Mouse (Mus musculus) layer of hippocampus, postnatal 36 days (tissue): ENCODE data around the gene Zfp324. TPM values are rescaled to one million over a fixed set of nuclear protein-coding genes. Genes with fewer than 3 reads are reported as not detected.
A peak's percentile ranks its signal among the peaks of the same experiment; 100 is the strongest.

Source experiments
- DNase-seq, 2 experiments: peaks; one replicate each; pipeline ENCODE4 v3.0.0; 2022
- total RNA-seq, 2 experiments: library from RNA; stranded (reverse); gene quantifications; 2 replicates each; pipeline ENCODE4 v1.2.3; 2021

Gene Zfp324
- total RNA-seq, 2 experiments from 2014 or later, result 11.6 to 13.1 TPM

- DNase-seq, result no peak
These were observed 5.3 kb downstream of the Zfp324 start for GRCm38 (mm10) chr7:12970906-12971305.

- peak; percentile 99 to 100 for DNase-seq
These were observed 12.2 kb downstream of the Zfp324 start, which contains the start of gene Zfp446 for GRCm38 (mm10) chr7:12977682-12978389. Gene Zfp446, plus strand, starts transcription at chr7:12977848.

DNA sequence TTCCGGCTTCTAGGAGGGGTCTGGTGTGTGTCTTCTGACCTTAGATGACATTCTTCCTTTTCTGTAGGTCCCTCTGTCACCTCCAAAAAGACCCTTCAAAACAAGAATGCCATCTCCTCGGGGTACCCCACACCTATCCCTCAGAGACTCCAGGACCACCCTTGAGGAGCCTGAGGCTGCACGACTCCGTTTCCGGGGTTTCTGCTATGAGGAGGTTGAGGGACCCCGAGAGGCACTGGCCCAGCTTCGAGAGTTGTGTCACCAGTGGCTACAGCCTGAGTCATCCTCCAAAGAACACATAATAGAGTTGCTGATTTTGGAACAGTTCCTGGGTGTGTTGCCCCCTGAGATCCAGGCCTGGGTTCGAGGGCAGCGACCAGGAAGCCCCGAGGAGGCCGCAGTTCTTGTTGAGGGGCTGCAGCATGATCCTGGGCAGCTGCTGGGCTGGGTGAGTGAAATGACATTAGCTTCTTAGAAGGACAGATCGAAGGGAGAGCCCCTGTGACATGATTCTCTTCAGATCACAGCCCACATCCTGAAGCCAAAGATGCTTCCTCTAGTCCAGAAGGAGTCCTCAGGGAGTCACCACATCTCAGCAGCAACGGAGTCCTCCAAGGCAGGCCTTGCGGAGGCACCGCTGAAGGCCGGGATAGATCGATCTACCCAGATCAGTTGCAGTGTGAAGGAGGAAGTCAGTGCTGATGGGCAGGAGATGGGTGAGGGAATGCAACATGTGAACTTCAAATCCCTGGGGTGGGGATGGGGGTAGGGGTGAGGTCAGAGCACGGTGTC, 13.5 kb downstream of the Zfp324 start:
- no peak for DNase-seq

- DNase-seq, result no peak
These were observed 14.1 kb downstream of the Zfp324 start for GRCm38 (mm10) chr7:12979776-12980175.

DNA sequence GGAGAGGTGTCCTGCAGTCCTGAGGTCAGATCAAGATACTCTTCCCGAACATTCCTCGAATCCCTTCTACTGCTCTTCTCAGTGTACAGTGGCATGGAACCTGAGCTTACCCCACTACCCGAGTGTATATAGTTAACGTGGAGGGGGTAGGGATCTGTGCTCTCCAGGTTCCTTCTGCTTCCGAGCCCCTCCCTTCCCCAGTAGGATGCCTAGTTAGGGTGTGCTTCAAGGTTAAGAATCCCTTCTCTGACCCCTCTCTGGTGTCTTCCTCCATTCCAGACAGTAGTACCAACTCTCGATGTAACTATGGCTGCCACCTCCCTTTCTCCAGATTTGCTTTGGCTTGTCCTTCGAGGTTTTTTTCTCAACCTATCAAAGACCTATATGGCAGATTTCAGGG, 14.7 kb downstream of the Zfp324 start:
- DNase-seq, result no peak

DNA sequence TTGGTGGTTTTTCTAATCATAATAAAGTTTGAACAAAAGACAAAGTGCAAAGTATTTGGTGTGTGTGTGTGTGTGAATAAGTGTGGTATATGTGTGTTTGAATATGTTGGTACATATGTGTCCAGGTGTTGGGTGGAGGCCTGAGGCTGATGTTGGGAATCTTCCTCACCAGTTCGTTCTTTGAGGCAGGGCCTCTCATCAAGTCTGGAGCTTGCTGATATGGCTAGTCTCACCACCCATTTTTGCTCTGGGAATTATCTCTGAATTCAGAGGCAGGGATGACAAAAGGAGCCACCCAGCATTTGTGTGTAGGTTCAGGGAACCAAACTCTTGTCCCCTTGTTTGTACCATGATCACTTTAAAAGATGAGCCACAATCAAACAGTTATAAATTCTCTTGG, 20.1 kb downstream of the Zfp324 start:
- DNase-seq, result no peak

- DNase-seq, result no peak
These were observed 21.3 kb downstream of the Zfp324 start for GRCm38 (mm10) chr7:12986906-12987305.

GRCm38 (mm10) chr7:12987409-12988189, 22.0 kb downstream of the Zfp324 start:
- no peak for DNase-seq

GRCm38 (mm10) chr7:12992222-12992621, 26.6 kb downstream of the Zfp324 start:
- no peak for DNase-seq

- DNase-seq, result no peak
These were observed 27.5 kb downstream of the Zfp324 start for GRCm38 (mm10) chr7:12993148-12993547.

GRCm38 (mm10) chr7:12995862-12996261, 30.2 kb downstream of the Zfp324 start:
- no peak for DNase-seq

- DNase-seq, result no peak
These were observed 31.6 kb downstream of the Zfp324 start for GRCm38 (mm10) chr7:12997230-12997629.

- no peak for DNase-seq
These were observed 32.4 kb downstream of the Zfp324 start, which contains the start of gene Slc27a5 for GRCm38 (mm10) chr7:12998053-12998452. Gene Slc27a5, minus strand, starts transcription at chr7:12998192.

DNA sequence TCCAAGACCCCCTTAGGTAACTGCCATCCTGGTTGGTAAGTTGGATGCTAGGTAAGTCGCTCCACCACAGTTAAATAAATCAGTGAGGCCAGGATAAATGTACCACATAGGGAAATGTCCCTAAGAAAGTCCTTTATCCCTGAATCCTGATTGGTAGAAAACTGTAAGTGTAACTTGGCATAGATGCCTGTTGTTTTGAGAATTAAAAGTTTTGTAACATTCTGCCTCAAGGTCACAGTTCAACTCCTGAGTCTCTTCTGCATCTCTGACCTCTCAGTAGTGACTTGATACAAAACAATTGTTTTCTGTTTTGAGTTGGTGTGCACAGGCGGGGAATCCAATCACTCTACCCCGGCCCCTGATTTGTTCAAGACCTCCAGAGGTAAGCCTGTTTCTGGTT, 33.2 kb downstream of the Zfp324 start, which contains the start of gene Trim28:
TSS of gene Trim28 (plus strand) at position 264 of the 400 bp plus-strand sequence.
- DNase-seq, result no peak

DNA sequence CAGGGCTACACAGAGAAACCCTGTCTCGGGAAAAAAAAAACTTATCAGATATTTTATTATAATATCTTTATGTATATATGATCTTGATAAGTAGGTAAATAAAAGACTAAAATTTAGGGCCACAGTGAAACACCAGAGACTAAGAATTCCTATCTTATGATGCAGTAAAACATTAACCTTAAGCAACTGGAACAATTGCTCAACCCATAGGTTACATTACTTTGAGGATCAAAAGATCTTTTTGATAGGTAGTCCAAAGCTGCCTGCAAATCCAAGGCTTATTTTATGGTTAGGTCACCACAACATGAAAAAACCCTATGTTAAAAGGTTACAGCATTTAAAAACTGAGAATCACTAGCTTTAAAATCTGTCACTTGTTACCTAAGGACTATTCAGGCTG, 35.9 kb downstream of the Zfp324 start:
- DNase-seq, result no peak

DNA sequence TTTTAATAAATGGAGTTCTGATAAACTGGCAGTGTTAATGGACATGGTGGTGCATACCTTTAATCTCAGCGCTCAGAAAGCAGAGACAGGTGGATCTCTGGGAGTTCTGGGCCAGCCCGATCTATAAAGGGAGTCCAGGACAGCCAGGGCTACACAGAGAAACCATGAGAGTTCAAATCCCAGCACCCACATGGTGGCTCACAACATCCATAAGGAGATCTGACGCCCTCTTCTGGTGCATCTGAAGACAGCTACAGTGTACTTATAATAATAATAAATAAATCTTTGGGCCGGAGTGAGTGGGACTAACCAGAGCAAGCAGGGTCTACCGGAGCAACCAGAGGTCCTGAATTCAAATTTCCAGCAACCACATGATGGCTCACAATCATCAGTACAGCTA, 37.7 kb downstream of the Zfp324 start:
- no peak for DNase-seq

- no peak for DNase-seq
These were observed 40.4 kb downstream of the Zfp324 start for GRCm38 (mm10) chr7:13006011-13006410.

- DNase-seq, result no peak
These were observed 40.9 kb downstream of the Zfp324 start for GRCm38 (mm10) chr7:13006531-13006930.

GRCm38 (mm10) chr7:13007341-13008092, 41.9 kb downstream of the Zfp324 start:
- DNase-seq, result peak in 1 of 2 experiments; percentile 13

DNA sequence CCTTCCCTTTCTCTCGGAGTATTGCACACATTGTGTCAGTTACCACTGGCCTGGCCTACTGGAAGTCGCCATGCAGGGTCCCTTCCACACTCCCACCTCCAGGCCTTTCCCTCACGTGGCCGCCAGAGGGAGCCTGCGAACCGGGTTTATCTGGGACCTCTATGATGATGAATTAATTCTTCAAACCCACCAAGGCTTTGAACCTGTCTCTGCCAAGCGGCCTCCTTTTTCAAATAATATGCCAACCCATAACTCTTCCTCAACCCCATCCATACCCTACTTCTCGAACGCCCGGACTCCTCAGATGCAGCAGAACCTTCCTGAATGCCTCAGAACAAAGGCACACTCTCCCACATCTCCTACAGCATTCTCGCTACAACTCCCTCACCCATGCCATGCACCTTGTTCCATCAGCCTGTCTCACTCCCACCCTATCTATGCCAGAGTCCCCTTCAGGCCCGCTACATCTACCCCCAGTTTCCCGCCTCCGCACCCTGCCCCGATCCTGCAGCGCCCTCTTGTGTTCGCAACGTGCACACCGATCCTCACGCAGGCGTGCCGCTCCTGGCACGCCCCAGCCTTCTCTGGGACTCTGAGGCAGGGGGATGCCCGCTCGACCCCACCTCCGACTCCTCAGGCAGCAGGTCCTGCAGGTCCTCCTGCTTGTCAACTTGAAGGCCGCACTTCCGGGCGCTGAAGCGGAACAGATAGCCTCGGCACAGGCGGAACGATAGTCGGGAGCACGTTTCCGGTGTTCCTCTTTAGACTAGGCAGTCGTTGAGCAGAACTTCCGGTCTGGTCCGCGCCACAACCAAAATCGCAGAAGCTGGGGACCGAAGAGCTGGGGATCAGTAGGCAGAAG, 43.7 kb downstream of the Zfp324 start:
- DNase-seq, result peak; percentile 92 to 93
